Mouse (Mus musculus) heart, embryonic 15.5 days (tissue): ENCODE measurements around the gene Vegfc. TPM values are rescaled to one million over a fixed set of nuclear protein-coding genes. Genes with fewer than 3 reads are reported as not detected.

ENCODE experiments used
- ATAC-seq: fragments of 200-750 bp; cut with Nextera tagmentation; replicated peaks from 2 replicates; pipeline ENCODE4 v1.8.0; 2017; ENCODE audit warnings: low read depth, moderate TSS enrichment; ENCODE audit not compliant: insufficient number of reproducible peaks, insufficient read depth, low FRiP score
- H3K27ac ChIP-seq: fragments of 300-500 bp; sonication (generic); 2 replicates; pipeline ENCODE4 v1.5.1; 2015; ENCODE audit warnings: mild to moderate bottlenecking, inconsistent platforms
- H3K27me3 ChIP-seq: fragments of 300-500 bp; sonication (generic); 2 replicates; pipeline ENCODE4 v1.6.1; 2015; ENCODE audit warnings: inconsistent platforms
- H3K36me3 ChIP-seq: fragments of 300-500 bp; sonication (generic); 2 replicates; pipeline ENCODE4 v1.6.1; 2015; ENCODE audit warnings: mild to moderate bottlenecking, inconsistent platforms
- H3K4me1 ChIP-seq: fragments of 300-500 bp; sonication (generic); replicated peaks from 2 replicates; pipeline ENCODE4 v1.6.1; 2015; ENCODE audit warnings: inconsistent platforms
- H3K4me2 ChIP-seq: fragments of 300-500 bp; sonication (generic); 2 replicates; pipeline ENCODE4 v1.6.1; 2015; ENCODE audit warnings: inconsistent platforms, mild to moderate bottlenecking, moderate library complexity
- H3K4me3 ChIP-seq: fragments of 300-500 bp; sonication (generic); 2 replicates; pipeline ENCODE4 v1.5.1; 2015; ENCODE audit warnings: mild to moderate bottlenecking, inconsistent platforms
- H3K9ac ChIP-seq: fragments of 300-500 bp; sonication (generic); 2 replicates; pipeline ENCODE4 v1.6.1; 2015; ENCODE audit warnings: mild to moderate bottlenecking, inconsistent platforms
- H3K9me3 ChIP-seq: fragments of 300-500 bp; sonication (generic); replicated peaks from 2 replicates; pipeline ENCODE4 v1.6.1; 2016; ENCODE audit warnings: inconsistent platforms
- WGBS: fragments of 180-500 bp; shearing (Covaris S2); methylation state at CpG from one replicate; pipeline ENCODE4 v1.1.7; 2015; ENCODE audit warnings: mixed read lengths; 5-methylcytosine and 5-hydroxymethylcytosine counted together
- polyA plus RNA-seq: library from polyadenylated mRNA; unstranded; fragments of >200 nt; fragmentation: Nextera tagmentation; extraction: Ambion mirVana; gene quantifications from 2 replicates; pipeline ENCODE4 v1.2.1, GENCODE M21; 2015

The Vegfc gene
- polyA plus RNA-seq = 11.1 and 11.9 TPM in 2 replicates

DNA sequence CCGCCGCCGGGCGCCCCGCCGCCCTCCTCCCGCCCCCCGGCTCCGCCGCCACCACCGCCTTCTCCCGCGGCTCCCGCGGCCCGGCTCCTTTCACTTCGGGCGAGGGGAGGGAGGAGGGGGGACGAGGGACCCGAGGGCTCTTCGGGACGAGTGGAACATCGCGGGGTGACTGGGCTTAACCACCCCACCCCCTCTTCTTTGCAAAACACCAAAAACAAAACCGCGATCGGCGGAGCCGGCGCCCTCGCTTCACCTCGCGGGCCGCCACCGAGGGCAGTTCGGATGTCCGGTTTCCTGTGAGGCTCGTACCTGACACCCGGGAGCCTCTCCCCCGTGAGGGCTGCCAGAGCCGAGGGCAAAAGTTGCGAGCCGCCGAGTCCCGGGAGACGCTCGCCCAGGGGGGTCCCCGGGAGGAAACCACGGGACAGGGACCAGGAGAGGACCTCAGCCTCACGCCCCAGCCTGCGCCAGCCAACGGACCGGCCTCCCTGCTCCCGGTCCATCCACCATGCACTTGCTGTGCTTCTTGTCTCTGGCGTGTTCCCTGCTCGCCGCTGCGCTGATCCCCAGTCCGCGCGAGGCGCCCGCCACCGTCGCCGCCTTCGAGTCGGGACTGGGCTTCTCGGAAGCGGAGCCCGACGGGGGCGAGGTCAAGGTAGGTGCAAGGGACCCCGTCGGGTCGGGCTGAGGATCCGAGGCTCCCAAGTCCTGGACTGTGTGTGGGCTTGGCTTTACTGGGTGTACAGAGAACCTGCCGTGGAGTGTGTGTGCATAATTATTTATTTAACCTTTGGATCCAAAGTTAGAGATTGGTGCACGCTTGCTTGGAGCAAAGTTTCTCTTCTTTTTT lies at the start of gene Vegfc:
TSS of gene Vegfc (plus strand) at position 336 of the 850 bp plus-strand sequence.
- Histone ChIP-seq H3K27me3 (no peaks in the 10 kb centered on the region), H3K4me1 (peaks cover 4% of the 10 kb centered on the region; the same call in 1 of the 2 replicates), H3K9me3 (no peaks in the 10 kb centered on the region), H3K9ac (peak within 1 kb of the TSS; percentile 87), H3K4me2 (peak within 1 kb of the TSS; percentile 83), H3K36me3 (no peaks in the 10 kb centered on the region), H3K27ac (peak within 1 kb of the TSS; percentile 89), H3K4me3 (peak within 1 kb of the TSS; percentile 77)
- under 1% methylated on average over 71 of the region's 79 CpGs for WGBS
- peak; percentile 69 for ATAC-seq

GRCm38 (mm10) chr8:54034584-54034983 lies 42.8 kb upstream of the Vegfc start:
- Histone ChIP-seq H3K4me2 (no peak overlapping the region), H3K4me1 (no peaks in the 10 kb centered on the region), H3K36me3 (no peaks in the 10 kb centered on the region), H3K27ac (no peak overlapping the region), H3K27me3 (no peaks in the 10 kb centered on the region), H3K9me3 (no peaks in the 10 kb centered on the region), H3K9ac (no peak overlapping the region), H3K4me3 (no peak overlapping the region)
- 88% methylated on average over 1 of the region's 1 CpGs for WGBS
- ATAC-seq = no peak

GRCm38 (mm10) chr8:54042601-54043000 lies 34.8 kb upstream of the Vegfc start:
- Histone ChIP-seq H3K9me3 (no peaks in the 10 kb centered on the region), H3K27me3 (no peaks in the 10 kb centered on the region), H3K36me3 (no peaks in the 10 kb centered on the region), H3K9ac (no peak overlapping the region), H3K27ac (no peak overlapping the region), H3K4me3 (no peak overlapping the region), H3K4me1 (no peaks in the 10 kb centered on the region), H3K4me2 (no peak overlapping the region)
- 38% methylated on average over 1 of the region's 1 CpGs for WGBS
- ATAC-seq = no peak

DNA sequence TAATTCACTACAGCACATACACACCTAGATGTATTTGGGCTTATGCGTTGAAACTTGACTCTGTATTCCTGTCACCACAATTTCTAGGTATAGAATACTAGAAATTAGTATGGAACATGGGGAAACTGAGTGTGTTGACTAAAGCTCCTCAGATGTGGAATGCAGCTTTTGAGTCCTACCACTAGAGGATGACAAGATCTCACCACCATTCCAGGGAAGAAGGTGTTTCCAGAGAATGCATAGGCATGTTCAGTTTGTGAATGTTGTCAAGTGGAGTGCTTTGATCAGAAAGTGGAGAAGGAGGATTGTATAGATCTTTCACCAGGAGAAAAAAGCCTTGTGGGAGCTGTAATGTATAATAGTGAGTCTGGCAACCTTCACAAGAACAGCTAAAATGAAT lies 33.9 kb upstream of the Vegfc start:
- Histone ChIP-seq H3K4me2 (no peak overlapping the region), H3K9me3 (no peaks in the 10 kb centered on the region), H3K27ac (no peak overlapping the region), H3K27me3 (no peaks in the 10 kb centered on the region), H3K9ac (no peak overlapping the region), H3K4me3 (no peak overlapping the region), H3K36me3 (no peaks in the 10 kb centered on the region), H3K4me1 (no peaks in the 10 kb centered on the region)
- no peak for ATAC-seq
- 71% methylated on average over 1 of the region's 1 CpGs for WGBS

DNA sequence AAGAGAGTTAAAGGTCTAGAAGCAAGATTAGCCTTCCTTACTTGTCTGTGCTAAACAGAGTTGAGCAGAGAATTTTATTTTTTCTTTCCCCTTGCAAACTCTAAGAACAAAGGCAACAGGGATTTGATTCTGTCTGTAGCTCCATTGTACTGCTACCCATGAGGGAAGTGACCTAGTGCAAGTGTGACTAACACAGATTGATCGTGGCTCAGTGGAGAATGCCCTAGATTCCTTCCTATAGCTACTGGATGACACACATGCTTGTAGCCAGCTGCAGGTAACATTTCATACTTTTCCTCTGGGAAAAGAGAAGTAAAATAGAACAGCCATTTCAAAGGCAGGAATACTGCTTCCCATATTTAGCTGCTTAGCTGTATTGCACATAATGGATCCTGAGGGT lies 24.2 kb upstream of the Vegfc start:
- Histone ChIP-seq H3K27me3 (no peaks in the 10 kb centered on the region), H3K4me1 (no peaks in the 10 kb centered on the region), H3K27ac (no peak overlapping the region), H3K4me3 (no peak overlapping the region), H3K4me2 (no peak overlapping the region), H3K9ac (no peak overlapping the region), H3K9me3 (no peaks in the 10 kb centered on the region), H3K36me3 (no peaks in the 10 kb centered on the region)
- WGBS = 39% methylated on average over 1 of the region's 1 CpGs
- ATAC-seq = no peak

DNA sequence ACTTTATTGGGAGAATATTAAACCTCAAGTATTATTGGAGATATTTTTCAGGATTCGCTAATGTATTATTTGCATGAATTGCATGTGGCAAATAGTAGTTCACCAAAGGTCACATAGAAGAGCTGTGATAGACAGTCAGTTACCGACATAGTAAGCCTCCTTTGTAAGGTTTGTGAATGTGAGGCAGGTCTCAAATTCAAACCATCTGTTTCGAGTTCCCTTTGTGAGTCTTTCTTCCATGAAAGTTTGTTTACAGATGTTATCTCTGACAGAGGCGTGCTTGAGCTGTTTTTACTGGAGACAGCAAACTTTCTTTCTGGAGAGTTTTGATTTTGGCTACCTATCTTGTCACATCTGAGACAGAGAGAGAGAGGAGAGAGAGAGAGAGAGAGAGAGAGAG lies 11.9 kb upstream of the Vegfc start:
- no peak overlapping the region for H3K4me2 ChIP-seq
- H3K27ac ChIP-seq = no peak overlapping the region
- 37% methylated on average over 4 of the region's 4 CpGs for WGBS
- H3K27me3 ChIP-seq = no peaks in the 10 kb centered on the region
- no peak for ATAC-seq
- no peaks in the 10 kb centered on the region for H3K9me3 ChIP-seq
- no peak overlapping the region for H3K9ac ChIP-seq
- no peaks in the 10 kb centered on the region for H3K36me3 ChIP-seq
- H3K4me1 ChIP-seq = no peaks in the 10 kb centered on the region
- H3K4me3 ChIP-seq = no peak overlapping the region

DNA sequence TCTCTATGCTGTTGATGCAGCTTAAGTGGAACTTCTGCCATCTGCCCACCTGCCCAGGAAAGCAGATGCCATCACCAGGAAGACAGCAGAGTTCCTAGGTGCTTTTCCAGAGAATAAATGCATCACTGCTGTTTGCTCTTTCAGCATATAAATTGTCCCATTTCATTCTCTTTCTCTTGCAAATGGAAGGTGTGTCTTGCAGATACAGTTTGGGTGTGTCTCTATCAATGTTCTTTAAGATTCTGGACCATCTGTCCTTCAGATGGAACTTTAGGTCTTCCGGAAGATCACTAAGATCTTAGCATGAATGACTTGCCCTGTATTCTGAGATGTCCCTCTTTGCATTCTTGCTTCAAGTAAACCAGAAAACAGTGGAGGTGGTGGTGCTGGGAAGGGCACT lies 1.1 kb upstream of the Vegfc start:
- peak overlapping the region; percentile 83 for H3K4me2 ChIP-seq

DNA sequence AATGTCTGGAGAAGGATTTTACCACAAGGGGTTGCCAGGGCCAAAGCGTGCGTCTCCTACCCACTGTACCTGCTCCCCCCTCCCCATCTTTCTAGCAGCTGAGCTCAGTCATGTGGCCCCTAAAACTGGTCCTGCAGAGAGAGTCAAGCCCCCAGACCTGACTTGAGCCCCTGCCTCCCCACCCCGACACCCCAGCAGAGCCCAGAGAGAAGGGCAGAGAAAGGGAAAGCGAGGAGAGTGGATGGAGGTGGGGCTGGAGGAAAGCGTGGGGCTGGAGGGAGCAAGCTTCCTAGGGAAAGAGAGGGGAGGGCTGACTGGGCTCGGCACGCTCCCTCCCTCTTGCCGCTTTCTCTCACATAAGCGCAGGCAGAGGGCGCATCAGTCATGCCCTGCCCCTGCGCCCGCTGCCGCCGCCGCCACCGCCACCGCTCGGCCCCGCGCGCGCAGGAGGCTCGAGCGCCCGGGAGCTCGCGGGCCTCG lies 575 bp upstream of the Vegfc start:
- H3K36me3 ChIP-seq = no peaks in the 10 kb centered on the region
- WGBS = under 1% methylated on average over 15 of the region's 28 CpGs

More for the DNA sequence above, 1.1 kb upstream of the Vegfc start:
- H3K9ac ChIP-seq = no peak overlapping the region
- H3K4me3 ChIP-seq = peak overlapping the region; percentile 77
- H3K36me3 ChIP-seq = no peaks in the 10 kb centered on the region
- H3K4me1 ChIP-seq = peaks cover 4% of the 10 kb centered on the region; the same call in 1 of the 2 replicates
- no peaks in the 10 kb centered on the region for H3K9me3 ChIP-seq
- 51% methylated on average over 1 of the region's 1 CpGs for WGBS
- no peaks in the 10 kb centered on the region for H3K27me3 ChIP-seq
- no peak overlapping the region for H3K27ac ChIP-seq
- no peak for ATAC-seq

DNA sequence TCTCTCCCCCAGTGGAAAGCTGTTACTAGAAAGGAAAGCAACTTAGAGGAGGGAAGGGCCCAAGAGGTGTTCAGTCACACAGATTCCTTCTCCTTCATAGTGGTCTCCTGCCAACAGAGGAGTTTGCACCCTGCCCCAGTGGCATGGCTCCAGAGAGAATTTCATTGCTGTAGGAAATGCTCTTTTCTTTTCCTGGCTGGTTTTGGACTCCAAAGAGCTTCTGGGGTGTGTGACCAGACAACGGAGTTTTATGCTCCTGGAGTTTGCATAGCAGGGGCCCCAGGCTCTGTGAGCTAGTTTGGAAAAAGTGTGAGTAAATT lies 675 bp downstream of the Vegfc start:
- Histone ChIP-seq H3K4me2 (peak overlapping the region; percentile 83), H3K9me3 (no peaks in the 10 kb centered on the region), H3K36me3 (no peaks in the 10 kb centered on the region), H3K9ac (peak overlapping the region; percentile 87), H3K27ac (peak overlapping the region; percentile 89), H3K27me3 (no peaks in the 10 kb centered on the region), H3K4me1 (peaks cover 4% of the 10 kb centered on the region; the same call in 1 of the 2 replicates), H3K4me3 (peak overlapping the region; percentile 77)
- no peak for ATAC-seq
- 8% methylated on average over 1 of the region's 1 CpGs for WGBS

More for the DNA sequence above, 575 bp upstream of the Vegfc start:
- peak overlapping the region; percentile 77 for H3K4me3 ChIP-seq
- H3K4me1 ChIP-seq = peaks cover 4% of the 10 kb centered on the region; the same call in 1 of the 2 replicates
- H3K27me3 ChIP-seq = no peaks in the 10 kb centered on the region
- peak overlapping the region; percentile 87 for H3K9ac ChIP-seq
- peak overlapping the region; percentile 89 for H3K27ac ChIP-seq
- H3K4me2 ChIP-seq = peak overlapping the region; percentile 83
- ATAC-seq = peak; percentile 88
- H3K9me3 ChIP-seq = no peaks in the 10 kb centered on the region

- H3K4me1 ChIP-seq = peaks cover 4% of the 10 kb centered on the region; the same call in 1 of the 2 replicates
- no peaks in the 10 kb centered on the region for H3K27me3 ChIP-seq
- no peaks in the 10 kb centered on the region for H3K9me3 ChIP-seq
- peak overlapping the region; percentile 68 for H3K27ac ChIP-seq
- WGBS = 5% methylated on average over 11 of the region's 11 CpGs
- no peaks in the 10 kb centered on the region for H3K36me3 ChIP-seq
- peak overlapping the region; percentile 83 for H3K4me2 ChIP-seq
- no peak overlapping the region for H3K9ac ChIP-seq
- ATAC-seq = 0 out of 2 replicates have a peak, but pooled peaks have one; percentile 24
- H3K4me3 ChIP-seq = peak overlapping the region; percentile 40
These were observed 1.6 kb downstream of the Vegfc start for GRCm38 (mm10) chr8:54079001-54079400.

- Histone ChIP-seq H3K4me3 (no peak overlapping the region), H3K36me3 (no peaks in the 10 kb centered on the region), H3K27me3 (no peaks in the 10 kb centered on the region), H3K4me2 (peak overlapping the region; percentile 83), H3K9me3 (no peaks in the 10 kb centered on the region), H3K4me1 (peaks cover 4% of the 10 kb centered on the region; the same call in 1 of the 2 replicates), H3K9ac (no peak overlapping the region), H3K27ac (peak overlapping the region; percentile 68)
- no peak for ATAC-seq
These were observed 2.2 kb downstream of the Vegfc start for GRCm38 (mm10) chr8:54079601-54080000.
